Mouse (Mus musculus) frontal cortex, adult 2 months (tissue): ENCODE results near the gene Neurl1b. TPM values are rescaled to one million over a fixed set of nuclear protein-coding genes. Genes with fewer than 3 reads are reported as not detected.
A peak's percentile ranks its signal among the peaks of the same experiment; 100 is the strongest.

ENCODE experiments used
- DNase-seq, 2 experiments: peaks; one replicate each; pipeline ENCODE4 v3.0.0; 2022; ENCODE audit warnings: low spot score in 1 of 2; ENCODE audit errors: extremely low spot score in 1 of 2
- polyA plus RNA-seq: library from polyadenylated mRNA; depleted of rRNA; stranded (reverse); fragments of >200 nt; gene quantifications from 2 replicates; pipeline ENCODE4 v1.2.3, GENCODE M21; 2012

Gene Neurl1b
- polyA plus RNA-seq, 1 experiment, result 66.5 TPM

DNA sequence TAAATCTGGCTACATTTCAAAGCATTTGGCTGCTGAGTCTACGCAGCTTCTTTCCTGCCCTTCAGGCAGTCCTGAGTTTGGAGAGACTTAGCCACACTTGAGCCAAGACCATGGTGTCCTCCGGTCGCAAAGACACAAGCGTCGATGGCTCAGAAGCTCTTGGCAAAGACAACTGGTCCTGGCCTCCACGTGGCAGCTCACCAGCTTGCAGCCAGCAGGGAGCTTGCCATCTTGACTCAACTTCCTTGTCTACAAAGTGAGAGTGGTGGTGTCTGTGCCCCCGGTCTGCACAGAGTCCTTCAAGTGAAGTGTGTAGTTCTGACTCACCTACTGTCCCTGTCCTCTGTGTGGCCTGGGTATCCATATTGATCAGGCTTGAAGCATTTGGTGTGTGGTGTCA, 22.3 kb upstream of the Neurl1b start:
- DNase-seq, result no peak

DNA sequence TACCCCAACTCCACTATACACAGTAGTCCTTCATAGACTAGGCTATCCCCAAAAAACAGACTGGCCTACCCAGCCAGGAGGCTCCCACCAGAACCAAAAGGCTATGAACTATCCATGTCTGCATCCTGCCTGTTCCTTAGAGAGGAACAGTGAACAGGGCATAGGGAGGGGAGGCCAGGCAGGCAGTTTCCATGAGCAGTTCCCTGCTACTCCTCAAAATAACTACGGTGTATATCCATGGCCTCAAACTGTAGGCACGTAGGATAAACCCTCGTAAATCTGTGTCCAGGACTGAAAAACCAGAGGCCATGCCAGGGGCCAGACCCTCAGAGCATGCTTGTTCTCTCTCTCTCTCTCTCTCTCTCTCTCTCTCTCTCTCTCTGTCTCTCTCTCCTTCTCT, 17.9 kb upstream of the Neurl1b start:
- no peak for DNase-seq

DNA sequence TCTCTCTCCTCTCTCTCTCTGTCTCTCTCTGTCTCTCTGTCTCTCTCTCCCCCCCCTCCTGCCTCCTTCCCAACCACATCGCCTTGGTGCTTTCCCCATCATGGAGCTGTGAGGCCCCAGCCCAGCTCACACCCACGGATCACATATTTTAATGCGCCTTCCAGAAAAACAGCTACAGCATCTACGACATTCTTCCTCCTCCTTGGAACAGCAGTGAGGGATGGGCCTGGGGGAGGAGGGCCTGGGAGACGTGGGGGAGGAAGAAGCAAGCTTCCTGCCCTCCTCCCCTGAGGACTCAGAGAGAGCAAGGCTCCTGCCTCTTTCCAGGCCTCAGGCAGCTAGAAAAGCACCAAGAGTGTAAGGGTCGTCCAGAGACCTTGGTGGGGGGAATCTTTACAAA, 17.3 kb upstream of the Neurl1b start:
- peak; percentile 74 to 83 for DNase-seq

DNA sequence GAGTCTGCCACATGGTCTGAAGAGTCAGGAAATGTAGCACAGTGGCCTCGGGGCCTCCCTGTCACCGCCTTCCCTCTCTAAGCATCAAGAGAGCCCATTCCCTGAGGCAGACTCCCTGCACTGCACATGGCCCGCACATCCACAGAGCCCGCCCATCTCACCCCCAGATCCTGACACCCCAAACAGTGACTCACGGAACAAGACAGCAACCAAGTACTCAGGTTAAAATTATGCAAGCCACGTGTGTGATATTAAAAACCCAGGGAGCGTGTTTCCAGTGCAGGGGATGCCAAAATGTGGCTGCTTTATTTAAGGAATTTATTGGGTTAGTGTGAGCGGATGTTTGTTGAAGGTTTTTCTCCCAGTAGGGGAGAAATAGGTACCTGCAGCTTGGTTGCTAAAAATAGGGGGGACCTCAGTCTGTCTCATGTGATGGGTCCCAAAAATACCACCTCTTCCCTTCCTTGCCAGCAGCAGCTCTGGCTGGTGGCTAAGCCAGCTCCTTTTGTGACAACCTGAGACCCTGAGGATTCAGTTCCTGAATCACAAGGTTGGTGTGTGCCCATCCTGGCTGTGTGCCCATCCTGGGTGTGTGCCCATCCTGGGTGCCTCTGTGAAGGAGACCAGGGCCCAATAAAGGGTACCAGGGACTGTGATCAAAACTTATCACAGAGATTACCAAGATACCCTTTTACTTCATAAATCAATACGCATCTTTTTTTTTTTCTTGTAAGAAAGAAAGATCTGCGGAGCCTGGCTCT, 9.1 kb upstream of the Neurl1b start:
- peak; percentile 81 to 82 for DNase-seq

DNA sequence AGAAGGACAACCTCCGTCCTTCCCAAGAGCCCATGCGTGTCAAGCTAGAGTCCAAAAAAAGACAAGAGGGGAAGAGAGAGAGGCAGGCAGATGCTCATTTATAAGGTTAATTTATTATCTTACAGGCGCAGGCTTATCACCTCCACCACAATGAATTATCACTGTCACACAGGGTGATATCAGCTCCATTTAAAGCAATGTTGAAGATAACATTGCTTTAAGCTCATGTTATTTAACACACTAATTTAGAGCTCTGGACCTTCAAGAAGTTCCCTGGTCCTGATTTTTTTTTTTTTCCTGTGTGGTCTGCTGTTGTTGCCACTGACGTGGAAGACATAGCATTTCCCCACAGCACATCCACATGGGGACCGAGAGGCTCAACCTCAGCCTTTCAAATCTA, 1.7 kb upstream of the Neurl1b start:
- no peak for DNase-seq

DNA sequence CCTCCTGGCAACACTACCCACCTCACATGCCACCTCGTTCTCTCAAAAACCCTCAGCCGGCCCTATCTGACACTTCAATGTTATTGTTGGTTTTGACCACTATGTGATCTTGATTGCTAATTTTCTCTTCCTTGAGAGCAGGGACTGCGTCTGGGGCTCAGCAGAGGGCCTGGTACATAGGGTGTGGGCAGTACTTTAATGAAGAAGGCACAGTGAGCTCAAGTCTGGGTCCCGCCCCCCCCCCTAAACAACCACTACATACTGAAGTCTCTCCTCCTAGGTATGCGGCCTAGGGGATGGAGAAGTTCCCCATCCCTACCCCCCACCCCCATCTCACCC, 476 bp upstream of the Neurl1b start:
- DNase-seq, result no peak

DNA sequence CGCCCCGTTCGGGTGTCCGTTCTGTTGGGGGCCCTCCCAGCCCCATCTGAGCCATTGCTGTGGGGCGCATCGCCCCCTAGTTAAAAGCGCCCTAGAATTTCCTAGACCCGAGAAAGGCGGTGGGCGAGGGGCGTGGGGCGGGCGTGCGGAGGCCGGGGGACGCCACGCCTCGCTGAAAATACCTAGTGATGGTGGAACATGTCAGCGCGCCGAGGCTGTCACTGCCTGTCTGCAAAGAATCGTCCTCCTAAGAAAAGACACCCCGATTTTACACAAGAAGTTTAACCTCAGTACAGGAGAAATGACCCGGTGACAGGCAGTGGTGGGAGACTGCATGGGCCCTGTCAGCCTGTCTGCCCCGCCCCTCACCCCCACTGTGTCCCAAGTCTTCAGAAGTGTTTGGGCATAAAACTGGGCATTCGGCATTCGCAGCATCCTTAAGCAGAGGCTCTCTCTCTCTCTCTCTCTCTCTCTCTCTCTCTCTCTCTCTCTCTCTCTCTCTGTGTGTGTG, 781 bp downstream of the Neurl1b start:
- peak in 1 of 2 experiments; percentile 44 for DNase-seq

DNA sequence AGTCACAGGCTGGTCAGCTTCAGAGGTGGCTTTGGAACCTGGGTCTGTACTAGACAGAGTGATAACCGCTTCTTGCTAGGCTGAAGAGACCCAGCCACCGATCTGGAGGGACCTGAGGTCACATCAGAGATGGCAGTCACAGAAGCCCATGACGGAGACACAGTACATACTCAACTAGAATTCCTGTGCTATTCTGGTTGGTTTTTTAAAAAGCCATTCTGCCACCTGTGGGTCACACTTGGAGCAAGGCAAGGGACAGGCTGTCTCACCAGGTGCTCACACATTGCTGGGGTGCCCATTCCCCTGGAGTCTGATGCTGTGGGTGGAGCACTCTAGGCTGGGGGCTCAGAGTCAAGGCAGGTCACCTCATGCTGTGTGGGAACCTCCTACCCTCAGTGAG, 1.5 kb downstream of the Neurl1b start:
- DNase-seq, result no peak

DNA sequence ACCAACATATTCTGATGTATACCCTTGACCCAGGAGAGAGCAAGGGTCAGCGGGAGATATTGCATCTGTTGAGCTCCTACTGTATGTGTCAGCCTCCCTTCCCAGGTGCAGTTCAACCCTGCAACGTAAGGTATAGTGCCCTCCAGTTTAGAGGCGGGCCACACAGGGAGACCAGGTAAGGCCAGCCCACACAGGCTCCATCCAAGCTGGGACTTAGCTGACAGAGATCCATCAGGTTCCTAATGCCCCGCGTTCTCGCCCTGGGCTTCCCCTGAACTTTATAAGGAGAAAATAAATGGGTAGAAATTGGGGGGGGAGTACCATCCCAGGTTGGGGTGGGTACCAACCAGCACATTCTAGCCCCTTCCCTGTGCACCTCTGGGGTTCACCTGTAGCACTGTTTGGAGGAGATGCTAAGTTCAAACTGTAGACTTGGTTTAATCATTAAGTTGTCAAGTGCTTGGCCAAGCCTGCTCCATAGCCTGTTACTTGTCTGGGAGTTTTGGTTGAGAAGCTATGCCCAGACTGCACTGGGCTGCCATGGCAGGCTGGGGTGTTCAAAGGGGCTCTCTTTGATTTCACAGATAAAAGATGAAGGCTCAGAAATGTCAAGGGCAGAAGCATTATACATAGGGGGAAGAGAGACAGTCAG, 3.3 kb downstream of the Neurl1b start:
- no peak for DNase-seq

DNA sequence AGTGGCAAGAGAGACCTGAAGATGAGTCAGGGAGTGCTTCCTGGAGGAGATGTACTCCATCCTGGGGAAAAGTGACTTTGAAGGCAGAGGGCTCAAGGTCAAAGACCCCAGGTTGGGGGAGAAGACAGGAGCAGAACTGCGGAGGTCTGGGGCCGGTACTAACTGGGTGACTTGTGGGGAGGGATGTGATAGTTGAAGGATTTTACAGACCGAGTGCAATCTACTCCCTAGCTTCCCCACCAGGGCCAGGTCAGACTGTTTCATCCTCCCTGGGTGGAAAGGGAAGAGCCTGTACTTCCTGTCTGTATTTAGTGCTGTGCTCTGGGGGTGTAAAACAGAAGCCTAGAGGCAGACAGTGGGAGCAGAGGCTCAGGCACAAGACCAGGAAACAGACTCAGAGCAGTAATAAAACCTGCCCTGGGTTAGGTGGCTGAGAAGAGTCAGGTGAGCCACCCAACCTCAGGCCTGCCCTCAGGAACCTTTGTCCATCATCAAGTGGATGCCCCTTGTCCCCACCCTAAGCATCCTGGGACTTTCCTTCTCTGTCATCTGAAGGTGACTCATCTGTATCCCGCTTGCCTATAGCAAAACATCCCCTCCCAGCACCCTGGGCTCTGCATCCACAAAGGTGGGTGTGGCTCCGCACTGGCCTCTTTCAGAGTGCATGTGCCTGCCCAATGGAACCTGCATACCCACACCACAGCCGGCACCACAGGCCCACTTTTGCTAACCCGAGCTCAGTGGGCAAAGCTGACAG, 6.0 kb downstream of the Neurl1b start:
- peak in 1 of 2 experiments; percentile 34 for DNase-seq

DNA sequence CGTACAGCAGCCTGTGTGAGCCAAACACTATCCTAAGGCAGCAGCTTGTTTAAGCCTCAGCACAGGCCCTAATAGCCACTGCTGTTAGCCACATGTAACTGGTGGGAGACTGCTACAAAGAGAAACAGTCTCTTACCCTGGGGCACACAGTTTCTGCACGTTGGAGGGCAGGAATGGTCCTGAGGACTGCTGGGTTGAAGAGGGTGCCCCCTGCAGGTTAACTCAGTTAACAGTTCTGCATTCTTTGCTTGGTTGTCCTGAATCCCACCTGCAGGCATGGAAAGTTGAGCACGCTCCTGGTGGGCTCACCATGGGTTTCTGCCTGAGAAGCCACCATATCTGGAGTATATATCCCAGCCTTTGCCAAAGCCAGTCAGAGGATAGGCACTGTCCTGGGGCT, 6.9 kb downstream of the Neurl1b start:
- peak in 1 of 2 experiments; percentile 66 for DNase-seq

DNA sequence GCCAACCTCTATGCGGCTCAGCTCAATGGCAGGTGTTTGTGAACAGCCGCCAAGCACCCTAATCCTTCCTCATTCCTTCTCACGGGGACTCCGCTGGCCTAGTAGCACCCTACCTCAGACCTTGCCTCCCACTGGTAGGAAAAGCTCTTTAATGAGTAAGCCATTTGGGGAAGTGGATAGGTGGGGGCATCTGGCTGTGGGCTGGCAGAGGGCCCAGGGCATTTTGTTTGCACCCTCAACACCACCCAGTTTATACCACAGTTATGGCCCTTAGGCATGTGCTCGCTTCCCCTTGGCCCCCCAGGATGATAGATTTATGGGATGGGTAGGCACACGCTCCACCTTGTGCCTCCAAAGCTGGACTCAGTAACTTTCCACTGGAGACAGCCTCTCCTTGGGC, 7.8 kb downstream of the Neurl1b start:
- DNase-seq, result no peak

DNA sequence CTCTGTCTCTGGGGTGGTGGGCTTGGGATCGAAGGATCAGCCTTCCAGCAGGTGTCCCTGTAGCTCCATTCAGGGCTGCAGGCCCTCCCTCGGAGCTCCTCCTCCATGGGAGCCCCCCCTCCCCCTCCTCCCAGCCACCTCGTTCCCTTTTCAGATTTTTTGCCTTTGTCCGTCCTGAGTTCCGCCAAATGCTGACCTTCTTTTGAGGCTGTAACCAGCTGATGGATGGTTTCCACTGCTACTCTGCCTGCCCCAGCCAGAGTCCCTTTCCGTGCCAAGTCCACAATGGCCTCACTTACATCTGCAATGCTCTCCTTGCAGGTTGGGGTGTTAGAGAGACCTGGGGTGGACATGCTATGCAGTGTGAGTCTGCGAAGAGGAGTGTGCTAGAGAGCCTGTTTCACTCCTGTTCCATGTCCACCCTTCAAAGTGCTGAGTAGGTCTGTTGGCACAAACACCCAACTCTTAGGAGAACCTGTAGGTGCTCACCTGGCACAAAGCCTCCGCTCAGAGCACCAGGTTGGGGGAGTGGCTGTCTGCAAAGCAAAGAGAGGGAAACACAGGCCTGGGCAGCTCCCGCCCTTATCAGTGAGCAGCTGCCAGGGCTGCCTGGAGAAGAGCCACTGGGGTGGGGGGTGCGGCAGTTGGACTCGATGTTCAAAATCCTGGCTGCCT, 9.5 kb downstream of the Neurl1b start:
- no peak for DNase-seq

DNA sequence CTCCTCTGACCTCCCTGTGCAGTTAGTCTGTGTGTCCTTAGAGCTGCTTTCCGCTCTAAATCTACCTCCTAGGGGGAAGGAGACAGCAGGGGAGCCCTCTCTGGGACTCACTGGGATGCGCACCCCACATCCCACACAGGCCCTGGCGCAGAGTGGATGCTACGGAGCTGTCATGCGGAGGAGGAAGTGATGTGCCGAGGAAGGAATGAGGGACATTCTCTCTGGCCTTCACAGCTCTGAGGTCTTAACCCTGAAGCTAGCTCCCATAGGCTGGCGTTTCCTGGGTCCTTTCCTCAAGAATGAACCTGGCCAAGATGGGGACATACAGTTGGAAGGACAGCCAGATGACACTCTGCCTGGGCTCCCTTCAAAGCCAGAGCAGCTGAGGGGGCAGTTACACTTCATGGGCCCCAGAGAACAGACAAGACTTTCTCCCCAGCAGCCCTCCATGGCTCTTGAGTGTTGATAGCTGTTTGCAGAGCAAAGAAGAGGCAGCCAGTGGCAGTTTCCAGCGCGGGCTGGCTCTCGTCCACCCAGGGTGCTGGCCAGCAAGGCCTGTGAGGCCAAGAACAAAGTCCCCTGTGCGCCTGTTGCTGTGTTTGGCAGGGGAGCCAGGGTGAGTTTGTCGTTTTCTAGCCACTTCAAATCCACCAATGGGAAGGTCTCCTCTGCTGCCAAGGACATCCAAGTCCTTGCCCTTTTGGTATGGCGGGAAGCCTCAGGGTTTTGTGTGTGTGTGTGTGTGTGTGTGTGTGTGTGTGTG, 10.5 kb downstream of the Neurl1b start:
- peak in 1 of 2 experiments; percentile 37 for DNase-seq

DNA sequence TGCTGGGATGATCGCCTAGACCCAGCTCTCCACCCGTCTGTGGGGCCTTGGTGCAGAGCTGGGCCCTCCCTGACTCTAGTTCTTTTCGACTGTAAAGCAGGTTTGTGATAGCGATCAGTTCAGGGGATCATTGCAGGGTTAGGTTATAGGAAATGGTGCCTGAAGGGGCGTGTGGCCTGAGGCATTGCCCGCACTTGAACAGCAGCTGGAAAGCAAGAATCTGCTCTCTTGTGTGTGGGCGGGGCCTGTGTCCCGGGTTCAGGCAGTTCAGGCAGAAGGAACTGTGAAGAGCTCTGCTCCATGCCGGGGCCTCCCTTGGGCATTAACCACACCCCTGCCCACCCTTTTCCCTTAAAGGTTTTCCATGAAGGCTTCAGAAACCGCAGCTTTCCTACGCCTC, 18.7 kb downstream of the Neurl1b start:
- no peak for DNase-seq

DNA sequence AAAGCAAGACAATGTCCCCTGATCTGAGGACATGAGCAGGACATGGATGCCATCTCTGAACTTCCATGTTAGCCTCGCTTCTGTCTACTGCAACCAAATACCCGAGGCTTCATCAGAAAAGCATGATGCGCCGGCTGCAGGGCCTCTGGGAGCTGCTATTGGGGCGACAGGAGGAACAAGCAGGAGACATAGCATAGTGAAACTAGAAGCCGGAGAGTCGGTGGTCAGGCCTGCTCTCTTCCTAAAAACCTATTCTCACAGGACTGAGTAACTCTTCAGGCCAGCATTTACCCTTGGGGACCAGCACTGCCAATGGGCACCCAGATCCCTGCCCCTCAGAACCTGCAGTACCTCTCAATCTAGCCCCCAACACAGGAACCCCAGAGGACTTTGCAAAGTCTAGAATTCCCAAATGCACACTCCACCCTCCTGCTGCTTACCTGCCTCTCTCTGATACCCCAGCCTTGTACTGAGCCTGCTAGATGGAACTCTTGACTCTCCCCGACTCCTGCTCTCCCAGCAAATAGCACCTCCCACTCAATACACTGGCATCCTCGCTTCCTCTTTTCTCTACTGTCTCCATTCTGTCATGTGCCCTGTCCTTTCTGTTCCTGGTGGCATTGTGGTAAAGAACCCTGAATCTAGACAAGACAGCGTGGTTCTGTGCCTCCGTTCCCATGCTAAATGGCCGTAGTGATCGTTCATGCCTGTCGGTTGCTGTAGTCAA, 22.6 kb downstream of the Neurl1b start:
- DNase-seq, result peak in 1 of 2 experiments; percentile 34

DNA sequence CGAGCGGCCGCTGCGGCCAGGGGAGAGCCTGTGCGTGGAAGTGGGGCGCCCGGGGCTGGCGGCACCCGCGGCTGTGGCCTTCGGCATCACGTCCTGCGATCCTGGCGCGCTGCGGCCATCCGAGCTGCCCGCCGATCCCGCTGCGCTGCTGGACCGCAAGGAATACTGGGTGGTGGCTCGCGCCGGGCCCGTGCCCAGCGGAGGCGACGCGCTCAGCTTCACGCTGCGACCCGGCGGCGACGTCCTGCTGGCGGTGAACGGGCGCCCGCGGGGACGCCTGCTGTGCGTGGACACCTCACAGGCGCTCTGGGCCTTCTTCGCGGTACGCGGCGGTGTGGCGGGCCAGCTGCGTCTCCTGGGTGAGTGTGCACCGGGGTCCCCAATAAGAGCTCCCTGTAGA, 24.4 kb downstream of the Neurl1b start:
- DNase-seq, result no peak

DNA sequence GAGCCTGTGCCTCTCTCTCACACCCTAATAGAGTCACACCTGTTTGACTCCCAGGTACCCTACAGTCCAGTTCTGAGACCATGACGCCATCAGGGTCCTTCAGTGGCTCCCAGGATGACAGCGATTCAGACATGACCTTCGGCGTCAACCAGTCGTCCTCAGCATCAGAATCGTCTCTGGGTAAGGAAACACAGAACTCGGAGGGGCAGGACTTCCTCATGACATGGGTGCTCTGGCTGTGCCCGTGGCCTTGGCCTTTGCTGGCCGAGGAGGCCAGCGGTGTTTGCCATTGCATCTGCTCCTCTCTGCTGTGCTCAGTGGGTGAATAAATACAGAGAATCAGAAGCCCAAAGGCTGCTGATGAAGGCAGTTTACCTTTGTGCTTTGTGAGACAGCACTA, 26.4 kb downstream of the Neurl1b start:
- no peak for DNase-seq

DNA sequence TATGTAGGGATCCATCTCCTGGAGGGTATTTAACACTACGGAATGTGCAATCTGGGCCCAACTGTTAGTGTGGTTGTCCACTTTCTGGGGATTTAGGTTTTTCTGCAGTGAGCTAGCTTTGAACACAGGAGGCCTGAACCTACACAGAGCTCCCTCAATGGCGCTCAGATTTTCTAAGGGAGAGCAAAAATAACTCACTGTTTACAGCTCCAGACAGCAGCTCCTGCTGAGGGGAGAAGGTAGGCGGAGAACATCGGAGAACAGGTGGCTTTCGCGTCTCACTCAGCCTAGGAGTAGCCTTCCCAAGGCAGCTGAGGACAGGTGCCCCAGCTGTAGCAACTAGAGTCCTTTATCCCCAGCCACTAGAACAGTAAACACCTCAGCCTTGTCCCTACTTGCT, 27.6 kb downstream of the Neurl1b start:
- DNase-seq, result no peak

DNA sequence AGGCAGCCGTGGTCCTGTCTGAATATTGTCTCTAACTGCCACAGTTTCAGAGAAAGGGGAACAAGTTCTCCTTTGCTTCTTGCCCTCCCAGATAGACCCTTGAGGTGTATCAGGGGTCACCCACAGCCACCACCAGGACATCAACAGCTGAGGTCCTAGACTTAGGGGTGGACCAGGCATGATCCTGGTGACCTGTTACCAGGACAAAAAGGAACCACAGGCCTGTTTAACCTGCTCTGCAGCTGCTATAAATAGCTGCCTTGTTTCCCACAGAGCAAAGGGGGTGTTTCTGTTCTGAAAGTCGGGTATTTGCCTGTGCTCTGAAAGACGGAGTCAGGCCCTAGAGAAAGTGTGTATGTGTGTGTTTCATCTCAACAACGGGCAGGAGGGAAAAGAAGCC, 29.2 kb downstream of the Neurl1b start:
- DNase-seq, result no peak
